Mouse (Mus musculus): Measurements from ENCODE around the gene Mthfsd.

DNA sequence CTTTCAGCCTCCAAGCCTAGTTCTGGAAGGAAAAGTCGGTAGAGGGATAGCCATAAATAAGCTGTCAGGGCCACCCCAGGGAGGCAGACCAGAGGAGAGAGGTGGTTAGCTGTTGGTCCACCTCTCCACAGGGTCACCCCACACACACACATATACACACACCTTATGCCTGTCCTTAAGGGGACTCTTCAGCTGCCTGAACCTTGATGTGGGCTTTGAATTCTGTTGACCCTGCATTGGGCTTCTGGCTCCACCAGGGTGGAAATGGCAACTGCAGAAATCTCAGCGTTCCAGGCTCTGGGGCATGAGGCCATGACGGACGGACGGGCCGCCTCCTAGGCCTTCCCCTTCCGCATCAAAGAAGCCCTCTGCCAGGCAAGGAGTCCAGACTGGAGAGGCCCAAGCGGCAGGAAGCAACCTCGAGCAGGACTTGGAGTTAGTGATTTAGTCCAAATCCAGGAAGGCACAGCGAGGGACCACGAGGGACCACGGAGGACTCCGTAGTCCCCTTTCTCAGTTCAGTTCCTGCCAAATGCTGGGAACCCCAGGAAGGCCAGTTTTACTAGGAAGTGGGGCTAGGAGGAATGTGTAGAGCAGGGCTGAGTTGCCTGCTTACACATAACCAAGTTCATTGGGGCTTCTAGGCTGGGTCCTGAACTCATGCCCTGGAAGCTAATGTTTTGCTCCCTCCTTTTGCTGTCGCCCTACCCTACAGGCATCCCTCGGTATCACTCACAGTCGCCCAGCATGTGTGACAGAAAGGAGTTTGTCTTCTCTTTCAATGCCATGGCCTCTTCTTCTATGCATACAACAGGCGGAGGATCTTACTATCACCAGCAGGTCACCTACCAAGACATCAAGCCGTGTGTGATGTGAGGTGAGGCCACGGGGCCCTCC lies 21.9 kb downstream of the Mthfsd start:
- TF ChIP-seq CTCF (IDR thresholded peaks at IDR 0.05; ENCODE audit: low read depth, low read length) = no peak
- TF ChIP-seq POLR2A (IDR thresholded peaks at IDR 0.05; ENCODE audit: insufficient read depth, low read length) = no peak
